Mouse (Mus musculus): ENCODE measurements around the gene Stk38l. TPM values are rescaled to one million over a fixed set of nuclear protein-coding genes. Genes with fewer than 3 reads are reported as not detected.

Gene Stk38l
- polyA plus RNA-seq, 1 experiment from 2014 or later: 11.6 TPM

- H3K9ac ChIP-seq (ENCODE audit: low read depth, low read length): no peak overlapping the region
- H3K4me1 ChIP-seq (replicated peaks; ENCODE audit: control insufficient read depth, insufficient read depth, low read length): no peaks in the 10 kb centered on the region
- 0 out of 2 replicates have a peak, but pooled peaks cover 4% of the 10 kb centered on the region for H3K36me3 ChIP-seq (ENCODE audit: control insufficient read depth, insufficient read depth)
- WGBS: 75% methylated on average over 3 of the region's 3 CpGs
- no peak for TF ChIP-seq CTCF (IDR thresholded peaks at IDR 0.05; ENCODE audit: low read depth)
- no peak overlapping the region for H3K4me2 ChIP-seq (replicated peaks; ENCODE audit: low read depth)
- no peaks in the 10 kb centered on the region for H3K9me3 ChIP-seq (ENCODE audit: control insufficient read depth)
- no peaks in the 10 kb centered on the region for H3K27me3 ChIP-seq (replicated peaks; ENCODE audit: control insufficient read depth, insufficient read depth, low read length)
- H3K4me3 ChIP-seq (ENCODE audit: low read depth, low read length): no peak overlapping the region
- ATAC-seq: no peak
- H3K27ac ChIP-seq (ENCODE audit: low read depth, low read length): no peak overlapping the region
Measured at GRCm38 (mm10) chr6:146781566-146781965, 56.8 kb downstream of the Stk38l start.

- 37% methylated on average over 3 of the region's 3 CpGs for WGBS
Measured at GRCm38 (mm10) chr6:146793527-146793926, 68.7 kb downstream of the Stk38l start.

GRCm38 (mm10) chr6:146795166-146795923, 70.5 kb downstream of the Stk38l start:
- peak overlapping the region; percentile 52 for H3K4me3 ChIP-seq (ENCODE audit: low read depth, low read length)
- no peak overlapping the region for H3K27ac ChIP-seq (ENCODE audit: low read depth, low read length)
- peak overlapping the region; percentile 97 for H3K4me2 ChIP-seq (replicated peaks; ENCODE audit: low read depth)
- TF ChIP-seq CTCF (IDR thresholded peaks at IDR 0.05; ENCODE audit: low read depth): no peak
- H3K27me3 ChIP-seq (replicated peaks; ENCODE audit: control insufficient read depth, insufficient read depth, low read length): no peaks in the 10 kb centered on the region
- ATAC-seq: peak; percentile 37
- H3K9ac ChIP-seq (ENCODE audit: low read depth, low read length): peak overlapping the region; percentile 54
- 9% methylated on average over 22 of the region's 22 CpGs for WGBS
- no peaks in the 10 kb centered on the region for H3K36me3 ChIP-seq (ENCODE audit: control insufficient read depth, insufficient read depth)
- 0 out of 2 replicates have a peak, but pooled peaks cover 7% of the 10 kb centered on the region for H3K4me1 ChIP-seq (replicated peaks; ENCODE audit: control insufficient read depth, insufficient read depth, low read length)
- H3K9me3 ChIP-seq (ENCODE audit: control insufficient read depth): no peaks in the 10 kb centered on the region

More at GRCm38 (mm10) chr6:146793527-146793926, 68.7 kb downstream of the Stk38l start:
- Histone ChIP-seq H3K9ac (ENCODE audit: low read depth, low read length) (no peak overlapping the region), H3K36me3 (ENCODE audit: control insufficient read depth, insufficient read depth) (no peaks in the 10 kb centered on the region), H3K27me3 (replicated peaks; ENCODE audit: control insufficient read depth, insufficient read depth, low read length) (no peaks in the 10 kb centered on the region), H3K4me2 (replicated peaks; ENCODE audit: low read depth) (peak overlapping the region; percentile 24; the same call in 1 of the 2 replicates), H3K9me3 (ENCODE audit: control insufficient read depth) (no peaks in the 10 kb centered on the region), H3K27ac (ENCODE audit: low read depth, low read length) (no peak overlapping the region), H3K4me1 (replicated peaks; ENCODE audit: control insufficient read depth, insufficient read depth, low read length) (0 out of 2 replicates have a peak, but pooled peaks cover 7% of the 10 kb centered on the region), H3K4me3 (ENCODE audit: low read depth, low read length) (no peak overlapping the region)
- ATAC-seq: peak; percentile 55
- TF ChIP-seq CTCF (IDR thresholded peaks at IDR 0.05; ENCODE audit: low read depth): no peak

GRCm38 (mm10) chr6:146795924-146796545, 71.2 kb downstream of the Stk38l start, which contains the start of gene Arntl2:
TSS of gene Arntl2 (plus strand) at chr6:146796055.
- no peaks in the 10 kb centered on the region for H3K36me3 ChIP-seq (ENCODE audit: control insufficient read depth, insufficient read depth)
- H3K9ac ChIP-seq (ENCODE audit: low read depth, low read length): peak within 1 kb of the TSS; percentile 54
- peak within 1 kb of the TSS; percentile 52 for H3K4me3 ChIP-seq (ENCODE audit: low read depth, low read length)
- WGBS: 1% methylated on average over 36 of the region's 36 CpGs
- H3K9me3 ChIP-seq (ENCODE audit: control insufficient read depth): no peaks in the 10 kb centered on the region
- H3K4me1 ChIP-seq (replicated peaks; ENCODE audit: control insufficient read depth, insufficient read depth, low read length): 0 out of 2 replicates have a peak, but pooled peaks cover 7% of the 10 kb centered on the region
- peak; percentile 91 for ATAC-seq
- H3K27me3 ChIP-seq (replicated peaks; ENCODE audit: control insufficient read depth, insufficient read depth, low read length): no peaks in the 10 kb centered on the region
- peak within 1 kb of the TSS; percentile 97 for H3K4me2 ChIP-seq (replicated peaks; ENCODE audit: low read depth)
- TF ChIP-seq CTCF (IDR thresholded peaks at IDR 0.05; ENCODE audit: low read depth): no peak
- no peak within 1 kb of the TSS for H3K27ac ChIP-seq (ENCODE audit: low read depth, low read length)

GRCm38 (mm10) chr6:146797446-146797845, 72.7 kb downstream of the Stk38l start:
- WGBS: 71% methylated on average over 5 of the region's 5 CpGs
- Histone ChIP-seq H3K9ac (ENCODE audit: low read depth, low read length) (no peak overlapping the region), H3K27ac (ENCODE audit: low read depth, low read length) (no peak overlapping the region), H3K4me2 (replicated peaks; ENCODE audit: low read depth) (no peak overlapping the region), H3K36me3 (ENCODE audit: control insufficient read depth, insufficient read depth) (no peaks in the 10 kb centered on the region), H3K9me3 (ENCODE audit: control insufficient read depth) (no peaks in the 10 kb centered on the region), H3K4me1 (replicated peaks; ENCODE audit: control insufficient read depth, insufficient read depth, low read length) (0 out of 2 replicates have a peak, but pooled peaks cover 7% of the 10 kb centered on the region), H3K27me3 (replicated peaks; ENCODE audit: control insufficient read depth, insufficient read depth, low read length) (no peaks in the 10 kb centered on the region), H3K4me3 (ENCODE audit: low read depth, low read length) (no peak overlapping the region)
- no peak for ATAC-seq
- TF ChIP-seq CTCF (IDR thresholded peaks at IDR 0.05; ENCODE audit: low read depth): no peak

- H3K9me3 ChIP-seq (ENCODE audit: control insufficient read depth): no peaks in the 10 kb centered on the region
- TF ChIP-seq CTCF (IDR thresholded peaks at IDR 0.05; ENCODE audit: low read depth): no peak
- 0 out of 2 replicates have a peak, but pooled peaks cover 3% of the 10 kb centered on the region for H3K4me1 ChIP-seq (replicated peaks; ENCODE audit: control insufficient read depth, insufficient read depth, low read length)
- H3K36me3 ChIP-seq (ENCODE audit: control insufficient read depth, insufficient read depth): no peaks in the 10 kb centered on the region
- no peak overlapping the region for H3K4me3 ChIP-seq (ENCODE audit: low read depth, low read length)
- H3K27ac ChIP-seq (ENCODE audit: low read depth, low read length): no peak overlapping the region
- no peak overlapping the region for H3K9ac ChIP-seq (ENCODE audit: low read depth, low read length)
- no peaks in the 10 kb centered on the region for H3K27me3 ChIP-seq (replicated peaks; ENCODE audit: control insufficient read depth, insufficient read depth, low read length)
- 89% methylated on average over 6 of the region's 6 CpGs for WGBS
- no peak for ATAC-seq
- no peak overlapping the region for H3K4me2 ChIP-seq (replicated peaks; ENCODE audit: low read depth)
Measured at GRCm38 (mm10) chr6:146809991-146810390, 85.2 kb downstream of the Stk38l start.
